Mouse (Mus musculus) lung, adult 2 months (tissue): Measurements from ENCODE around the gene Spink8. TPM values are rescaled to one million over a fixed set of nuclear protein-coding genes. Genes with fewer than 3 reads are reported as not detected.
"Not testable (repeated sequence)": the region's sequence is repeated elsewhere in the genome, so short reads cannot be mapped to it uniquely, and the experiment has no call there.

Source experiments
- DNase-seq: peaks from one replicate; pipeline ENCODE4 v3.0.0; 2022
- H3K4me1 ChIP-seq: fragments of 200-500 bp; 2 replicates; pipeline ENCODE4 v1.6.1; 2011; ENCODE audit warnings: low read length; ENCODE audit not compliant: control insufficient read depth, insufficient read depth
- H3K4me3 ChIP-seq: fragments of 200-500 bp; replicated peaks from 2 replicates; pipeline ENCODE3; 2011; ENCODE audit warnings: low read depth, mild to moderate bottlenecking, control low read depth, low read length; ENCODE audit errors: extremely low read depth
- CTCF ChIP-seq: fragments of 200-500 bp; IDR thresholded peaks from 2 replicates; pipeline ENCODE4 v1.5.1; 2011; ENCODE audit warnings: mild to moderate bottlenecking, low read length, control low read depth; ENCODE audit not compliant: insufficient read depth
- POLR2A ChIP-seq: fragments of 200-500 bp; IDR thresholded peaks from 2 replicates; pipeline ENCODE4 v1.6.1; 2011; ENCODE audit warnings: low read depth, mild to moderate bottlenecking, control low read depth, low read length, borderline replicate concordance; ENCODE audit errors: extremely low read depth
- WGBS: fragments of 180-500 bp; shearing (Covaris S2); methylation state at CpG from one replicate; pipeline ENCODE4 v1.1.7; 2018; 5-methylcytosine and 5-hydroxymethylcytosine counted together
- polyA plus RNA-seq: library from polyadenylated mRNA; depleted of rRNA; stranded (reverse); fragments of >200 nt; gene quantifications from 2 replicates; pipeline ENCODE4 v1.2.3, GENCODE M21; 2012; rRNA removed

The Spink8 gene
- polyA plus RNA-seq: not detected in 2 replicates

- Histone ChIP-seq H3K4me3 (no peak within 1 kb of the TSS), H3K4me1 (no peaks in the 10 kb centered on the region)
- TF ChIP-seq POLR2A (no peak), CTCF (no peak)
- DNase-seq: no peak
- 83% methylated on average over 1 of the region's 1 CpGs for WGBS
Observed at GRCm38 (mm10) chr9:109811980-109812379, at the start of gene Spink8. Gene Spink8 (plus strand): TSS chr9:109812280.

- not testable (repeated sequence) for DNase-seq, H3K4me3 ChIP-seq, H3K4me1 ChIP-seq
- WGBS: 75% methylated on average over 1 of the region's 1 CpGs
Observed at GRCm38 (mm10) chr9:109766841-109767240, 45.2 kb upstream of the Spink8 start.

- 67% methylated on average over 4 of the region's 4 CpGs for WGBS
Observed at GRCm38 (mm10) chr9:109790570-109790969, 21.5 kb upstream of the Spink8 start, which contains the start of gene Fbxw27. Gene Fbxw27 (minus strand): TSS chr9:109790670.

GRCm38 (mm10) chr9:109795221-109795620 lies 16.9 kb upstream of the Spink8 start:
- H3K4me3 ChIP-seq: no peak overlapping the region

More at GRCm38 (mm10) chr9:109790570-109790969, 21.5 kb upstream of the Spink8 start, which contains the start of gene Fbxw27:
- H3K4me1 ChIP-seq, H3K4me3 ChIP-seq, DNase-seq: not testable (repeated sequence)

GRCm38 (mm10) chr9:109795811-109796210 lies 16.3 kb upstream of the Spink8 start:
- no peak for TF ChIP-seq POLR2A
- TF ChIP-seq CTCF: no peak
- WGBS: 69% methylated on average over 2 of the region's 2 CpGs
- no peak overlapping the region for H3K4me3 ChIP-seq
- DNase-seq: no peak
- H3K4me1 ChIP-seq: no peaks in the 10 kb centered on the region

More at GRCm38 (mm10) chr9:109795221-109795620, 16.9 kb upstream of the Spink8 start:
- no peak for DNase-seq
- WGBS: 78% methylated on average over 2 of the region's 2 CpGs
- H3K4me1 ChIP-seq: no peaks in the 10 kb centered on the region
- TF ChIP-seq CTCF (no peak), POLR2A (no peak)

- no peaks in the 10 kb centered on the region for H3K4me1 ChIP-seq
- H3K4me3 ChIP-seq: no peak overlapping the region
- 88% methylated on average over 1 of the region's 1 CpGs for WGBS
- TF ChIP-seq CTCF (peak; percentile 31; the same call in 1 of the 2 replicates), POLR2A (no peak)
- DNase-seq: no peak
Observed at GRCm38 (mm10) chr9:109798051-109798450, 14.0 kb upstream of the Spink8 start.

GRCm38 (mm10) chr9:109805596-109805995 lies 6.5 kb upstream of the Spink8 start:
- not testable (repeated sequence) for H3K4me1 ChIP-seq, H3K4me3 ChIP-seq, DNase-seq
- 81% methylated on average over 2 of the region's 2 CpGs for WGBS

GRCm38 (mm10) chr9:109806260-109806659 lies 5.8 kb upstream of the Spink8 start:
- 38% methylated on average over 1 of the region's 1 CpGs for WGBS
- no peak for DNase-seq
- no peaks in the 10 kb centered on the region for H3K4me1 ChIP-seq
- TF ChIP-seq CTCF (no peak), POLR2A (no peak)
- no peak overlapping the region for H3K4me3 ChIP-seq

GRCm38 (mm10) chr9:109806695-109807293 lies 5.3 kb upstream of the Spink8 start:
- H3K4me1 ChIP-seq: no peaks in the 10 kb centered on the region
- DNase-seq: no peak
- no peak overlapping the region for H3K4me3 ChIP-seq
- TF ChIP-seq CTCF: no peak
- no peak for TF ChIP-seq POLR2A
- 69% methylated on average over 2 of the region's 2 CpGs for WGBS

GRCm38 (mm10) chr9:109807898-109808297 lies 4.2 kb upstream of the Spink8 start:
- DNase-seq: no peak
- 20% methylated on average over 3 of the region's 3 CpGs for WGBS
- Histone ChIP-seq H3K4me1 (no peaks in the 10 kb centered on the region), H3K4me3 (no peak overlapping the region)
- TF ChIP-seq POLR2A (no peak), CTCF (no peak)

GRCm38 (mm10) chr9:109813424-109813823 lies 1.3 kb downstream of the Spink8 start:
- TF ChIP-seq CTCF: no peak
- TF ChIP-seq POLR2A: no peak
- 36% methylated on average over 7 of the region's 7 CpGs for WGBS
- no peaks in the 10 kb centered on the region for H3K4me1 ChIP-seq

More at GRCm38 (mm10) chr9:109813424-109813823, 1.3 kb downstream of the Spink8 start:
- H3K4me3 ChIP-seq: no peak overlapping the region
- DNase-seq: no peak
